Mouse (Mus musculus) liver, embryonic 14.5 days (tissue): Measurements from ENCODE around the gene Trim68.

ENCODE experiments used
- CTCF ChIP-seq: IDR thresholded peaks from 2 replicates; pipeline ENCODE4 v1.5.1; 2016; ENCODE audit warnings: antibody characterized with exemption, low read depth, control low read depth
- EP300 ChIP-seq: IDR thresholded peaks from 2 replicates; pipeline ENCODE4 v1.6.1; 2016; ENCODE audit warnings: antibody characterized with exemption, low read depth

- TF ChIP-seq CTCF (no peak), EP300 (no peak)
Measured at GRCm38 (mm10) chr7:102727391-102727790, 40.3 kb upstream of the Trim68 start, which contains the start of gene Olfr559.
